Mouse (Mus musculus): ENCODE results near the gene Atxn7l1. TPM values are rescaled to one million over a fixed set of nuclear protein-coding genes. Genes with fewer than 3 reads are reported as not detected.

Gene Atxn7l1
- polyA plus RNA-seq, 1 experiment: 12.4 TPM

DNA sequence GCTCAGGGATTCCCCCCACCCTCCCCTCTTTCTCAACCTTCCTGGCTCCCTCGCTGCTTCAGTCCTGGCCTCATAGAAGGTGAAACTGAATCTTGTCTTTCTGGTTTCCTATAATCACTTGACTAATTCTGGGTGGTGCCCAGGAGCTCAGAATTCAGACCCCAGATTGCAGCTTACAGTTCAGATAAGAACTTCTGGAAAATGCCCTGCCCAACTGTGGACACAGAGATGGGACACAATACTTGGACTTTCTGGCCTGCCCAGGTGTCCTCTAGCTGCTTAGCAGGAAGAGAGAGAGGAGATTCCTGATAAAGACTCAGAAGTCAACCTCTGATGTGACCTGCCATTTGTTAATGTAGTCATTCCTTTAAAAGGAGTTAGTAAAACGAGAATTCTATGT lies 131.7 kb downstream of the Atxn7l1 start:
- Histone ChIP-seq H3K4me3 (no peak overlapping the region), H3K27me3 (ENCODE audit: control insufficient read depth, insufficient read depth, insufficient read length) (no peaks in the 10 kb centered on the region), H3K36me3 (ENCODE audit: control insufficient read depth, insufficient read depth) (no peaks in the 10 kb centered on the region), H3K4me2 (ENCODE audit: low read depth) (no peak overlapping the region), H3K79me2 (ENCODE audit: control insufficient read depth, insufficient read depth) (no peaks in the 10 kb centered on the region), H3ac (ENCODE audit: control insufficient read depth, insufficient read length) (no peak overlapping the region)
- no peak for TF ChIP-seq TCF12 (IDR thresholded peaks at IDR 0.05; ENCODE audit: insufficient read depth, poor library complexity, severe bottlenecking)
- TF ChIP-seq POLR2A (IDR thresholded peaks at IDR 0.05; ENCODE audit: insufficient read length, low read depth): no peak
- TF ChIP-seq POLR2AphosphoS2 (IDR thresholded peaks at IDR 0.05; ENCODE audit: insufficient read length, low read depth): no peak
- no peak for TF ChIP-seq MAX (IDR thresholded peaks at IDR 0.05; ENCODE audit: low read depth)
- no peak for TF ChIP-seq TCF3 (IDR thresholded peaks at IDR 0.05; ENCODE audit: insufficient read length, low read depth)
- TF ChIP-seq E2F4 (IDR thresholded peaks at IDR 0.05; ENCODE audit: insufficient read depth): no peak
- no peak for TF ChIP-seq MYOD1 (IDR thresholded peaks at IDR 0.05; ENCODE audit: control insufficient read depth in 1 of 3, insufficient read length in 2 of 3, low read depth in 2 of 3)
- TF ChIP-seq USF1 (IDR thresholded peaks at IDR 0.05; ENCODE audit: low read depth): no peak
- TF ChIP-seq REST (IDR thresholded peaks at IDR 0.05; ENCODE audit: insufficient read depth, insufficient read length): no peak
- TF ChIP-seq SRF (IDR thresholded peaks at IDR 0.05; ENCODE audit: control insufficient read depth, insufficient read length, low read depth): no peak
- no peak for TF ChIP-seq MYOG (IDR thresholded peaks at IDR 0.05; ENCODE audit: control insufficient read depth in 1 of 3, insufficient read depth in 1 of 3, insufficient read length in 2 of 3, low read depth in 2 of 3)
- TF ChIP-seq CEBPB (IDR thresholded peaks at IDR 0.05; ENCODE audit: insufficient read depth, poor library complexity, severe bottlenecking): no peak

DNA sequence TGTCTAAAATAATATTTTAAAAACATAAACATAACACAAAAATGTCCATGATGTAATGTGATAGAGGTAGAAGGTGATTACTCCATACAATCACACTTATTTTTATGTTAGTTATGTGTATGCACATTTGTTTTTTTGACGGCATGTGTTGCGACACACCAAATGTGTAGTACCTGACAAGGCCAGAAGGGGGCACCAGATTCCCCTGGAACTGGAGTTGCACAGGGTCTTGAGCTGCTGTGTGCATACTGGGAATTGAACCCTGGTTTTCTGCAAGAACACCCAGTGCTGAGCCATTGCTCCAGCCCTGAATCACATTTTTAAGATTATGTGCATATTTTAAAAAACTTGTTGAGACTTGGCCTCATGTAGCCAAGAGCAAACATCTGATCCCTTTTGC lies 133.3 kb downstream of the Atxn7l1 start:
- Histone ChIP-seq H3K79me2 (ENCODE audit: control insufficient read depth, insufficient read depth) (no peaks in the 10 kb centered on the region), H3K4me3 (no peak overlapping the region), H3K27me3 (ENCODE audit: control insufficient read depth, insufficient read depth, insufficient read length) (no peaks in the 10 kb centered on the region), H3K36me3 (ENCODE audit: control insufficient read depth, insufficient read depth) (no peaks in the 10 kb centered on the region), H3ac (ENCODE audit: control insufficient read depth, insufficient read length) (no peak overlapping the region), H3K4me2 (ENCODE audit: low read depth) (no peak overlapping the region)
- TF ChIP-seq CEBPB (IDR thresholded peaks at IDR 0.05; ENCODE audit: insufficient read depth, poor library complexity, severe bottlenecking) (peak; percentile 93), TCF12 (IDR thresholded peaks at IDR 0.05; ENCODE audit: insufficient read depth, poor library complexity, severe bottlenecking) (no peak), USF1 (IDR thresholded peaks at IDR 0.05; ENCODE audit: low read depth) (no peak)

DNA sequence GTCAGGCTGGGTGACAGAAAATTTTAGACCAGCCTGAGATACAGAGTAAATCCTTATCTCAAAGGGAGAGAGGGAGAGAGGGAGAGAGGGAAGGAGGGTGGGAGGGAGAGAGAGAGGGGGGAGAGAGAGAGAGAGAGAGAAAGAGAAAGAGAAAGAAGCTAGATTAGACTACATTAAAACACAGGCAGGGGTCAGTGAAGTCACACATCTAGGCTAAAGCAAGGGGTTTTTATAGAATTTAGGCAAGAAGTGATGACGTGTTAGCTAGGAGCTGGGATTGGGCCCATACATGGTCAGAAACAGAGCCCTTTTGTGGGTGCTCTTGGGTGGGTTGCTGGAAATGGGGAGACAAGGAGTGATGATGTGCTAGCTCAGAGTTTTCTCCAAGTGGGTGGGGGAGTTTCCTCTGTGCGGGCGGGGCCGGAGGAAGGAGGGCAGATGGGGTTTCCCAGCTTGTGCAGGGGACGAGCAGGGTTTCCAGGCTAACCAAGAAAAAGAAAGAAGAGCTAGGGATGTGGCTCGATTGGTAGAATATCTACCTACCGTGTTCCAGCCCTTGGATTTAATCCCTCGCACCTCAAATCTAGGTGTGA lies 136.9 kb downstream of the Atxn7l1 start:
- no peak overlapping the region for H3ac ChIP-seq (ENCODE audit: control insufficient read depth, insufficient read length)
- TF ChIP-seq E2F4 (IDR thresholded peaks at IDR 0.05; ENCODE audit: insufficient read depth): no peak
- no peak for TF ChIP-seq TCF12 (IDR thresholded peaks at IDR 0.05; ENCODE audit: insufficient read depth, poor library complexity, severe bottlenecking)
- TF ChIP-seq REST (IDR thresholded peaks at IDR 0.05; ENCODE audit: insufficient read depth, insufficient read length): no peak
- TF ChIP-seq POLR2AphosphoS2 (IDR thresholded peaks at IDR 0.05; ENCODE audit: insufficient read length, low read depth): no peak
- TF ChIP-seq USF1 (IDR thresholded peaks at IDR 0.05; ENCODE audit: low read depth): no peak
- H3K4me2 ChIP-seq (ENCODE audit: low read depth): peak overlapping the region; percentile 38
- no peaks in the 10 kb centered on the region for H3K36me3 ChIP-seq (ENCODE audit: control insufficient read depth, insufficient read depth)
- H3K4me3 ChIP-seq: no peak overlapping the region
- no peaks in the 10 kb centered on the region for H3K79me2 ChIP-seq (ENCODE audit: control insufficient read depth, insufficient read depth)
- H3K27me3 ChIP-seq (ENCODE audit: control insufficient read depth, insufficient read depth, insufficient read length): no peaks in the 10 kb centered on the region

DNA sequence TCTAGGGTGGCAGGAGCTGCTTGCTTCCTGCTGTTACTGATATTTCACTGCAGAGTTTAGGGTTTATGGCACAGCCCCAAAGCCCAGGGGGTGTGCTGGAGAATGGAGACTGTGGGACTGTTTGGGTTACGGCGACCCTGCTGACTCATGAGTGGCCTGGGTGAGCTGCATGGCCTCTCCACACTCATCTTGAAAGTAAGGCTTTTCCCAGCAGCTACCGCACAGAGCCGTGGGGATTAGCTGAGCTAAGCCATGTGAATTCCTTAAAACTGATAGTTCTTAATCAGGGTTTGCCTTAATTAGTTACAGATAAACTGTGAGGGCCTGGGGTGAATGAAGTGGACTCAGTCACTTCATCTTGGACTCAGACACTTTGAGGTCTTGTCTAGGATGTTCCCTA lies 137.9 kb downstream of the Atxn7l1 start:
- no peaks in the 10 kb centered on the region for H3K79me2 ChIP-seq (ENCODE audit: control insufficient read depth, insufficient read depth)
- H3K27me3 ChIP-seq (ENCODE audit: control insufficient read depth, insufficient read depth, insufficient read length): no peaks in the 10 kb centered on the region
- no peaks in the 10 kb centered on the region for H3K36me3 ChIP-seq (ENCODE audit: control insufficient read depth, insufficient read depth)
- H3K4me2 ChIP-seq (ENCODE audit: low read depth): peak overlapping the region; percentile 38
- no peak overlapping the region for H3K4me3 ChIP-seq
- TF ChIP-seq MAX (IDR thresholded peaks at IDR 0.05; ENCODE audit: low read depth) (no peak), SRF (IDR thresholded peaks at IDR 0.05; ENCODE audit: control insufficient read depth, insufficient read length, low read depth) (no peak), TCF3 (IDR thresholded peaks at IDR 0.05; ENCODE audit: insufficient read length, low read depth) (no peak), USF1 (IDR thresholded peaks at IDR 0.05; ENCODE audit: low read depth) (no peak), TCF12 (IDR thresholded peaks at IDR 0.05; ENCODE audit: insufficient read depth, poor library complexity, severe bottlenecking) (no peak)
- no peak overlapping the region for H3ac ChIP-seq (ENCODE audit: control insufficient read depth, insufficient read length)

- Histone ChIP-seq H3K4me2 (ENCODE audit: low read depth) (peak overlapping the region; percentile 38), H3K4me3 (no peak overlapping the region), H3K79me2 (ENCODE audit: control insufficient read depth, insufficient read depth) (no peaks in the 10 kb centered on the region), H3K27me3 (ENCODE audit: control insufficient read depth, insufficient read depth, insufficient read length) (no peaks in the 10 kb centered on the region), H3K36me3 (ENCODE audit: control insufficient read depth, insufficient read depth) (no peaks in the 10 kb centered on the region), H3ac (ENCODE audit: control insufficient read depth, insufficient read length) (no peak overlapping the region)
- TF ChIP-seq MYOD1 (IDR thresholded peaks at IDR 0.05; ENCODE audit: control insufficient read depth in 1 of 3, insufficient read length in 2 of 3, low read depth in 2 of 3) (no peak), USF1 (IDR thresholded peaks at IDR 0.05; ENCODE audit: low read depth) (no peak)
Measured at GRCm38 (mm10) chr12:33285933-33286649, 138.6 kb downstream of the Atxn7l1 start.

Measured in myocyte (in vitro differentiated cells).